Mouse (Mus musculus): ENCODE measurements around the gene Il1rn.
A peak's percentile ranks its signal among the peaks of the same experiment; 100 is the strongest.

Gene Il1rn

GRCm38 (mm10) chr2:24336545-24336944 is at the start of gene Il1rn:
TSS of gene Il1rn (plus strand) at chr2:24336853.
- no peak for DNase-seq (ENCODE audit: low spot score)

GRCm38 (mm10) chr2:24290896-24291295 is 45.8 kb upstream of the Il1rn start, which contains the start of gene Il1f10:
TSS of gene Il1f10 (plus strand) at chr2:24291196.
- DNase-seq (ENCODE audit: low spot score), result no peak

- DNase-seq (ENCODE audit: low spot score), result no peak
These were observed 42.0 kb upstream of the Il1rn start for GRCm38 (mm10) chr2:24294616-24295015.

- peak; percentile 89 for DNase-seq (ENCODE audit: low spot score)
These were observed 39.8 kb upstream of the Il1rn start for GRCm38 (mm10) chr2:24296837-24297236.

GRCm38 (mm10) chr2:24311302-24312001 is 25.2 kb upstream of the Il1rn start:
- DNase-seq (ENCODE audit: low spot score), result peak; percentile 1

GRCm38 (mm10) chr2:24316919-24317318 is 19.7 kb upstream of the Il1rn start:
- no peak for DNase-seq (ENCODE audit: low spot score)

GRCm38 (mm10) chr2:24317919-24318598 is 18.6 kb upstream of the Il1rn start:
- DNase-seq (ENCODE audit: low spot score), result no peak

- no peak for DNase-seq (ENCODE audit: low spot score)
These were observed 1.3 kb upstream of the Il1rn start for GRCm38 (mm10) chr2:24335333-24335732.

- DNase-seq (ENCODE audit: low spot score), result no peak
These were observed 4.8 kb downstream of the Il1rn start for GRCm38 (mm10) chr2:24341395-24341885.

- DNase-seq (ENCODE audit: low spot score), result no peak
These were observed 8.0 kb downstream of the Il1rn start for GRCm38 (mm10) chr2:24344619-24345018.

GRCm38 (mm10) chr2:24345056-24345455 is 8.4 kb downstream of the Il1rn start:
- DNase-seq (ENCODE audit: low spot score), result no peak

GRCm38 (mm10) chr2:24347926-24348325 is 11.3 kb downstream of the Il1rn start:
- no peak for DNase-seq (ENCODE audit: low spot score)

GRCm38 (mm10) chr2:24351159-24351558 is 14.5 kb downstream of the Il1rn start:
- no peak for DNase-seq (ENCODE audit: low spot score)

- DNase-seq (ENCODE audit: low spot score), result no peak
These were observed 16.4 kb downstream of the Il1rn start for GRCm38 (mm10) chr2:24353042-24353441.

GRCm38 (mm10) chr2:24357642-24358041 is 21.0 kb downstream of the Il1rn start:
- DNase-seq (ENCODE audit: low spot score), result peak; percentile 68

- no peak for DNase-seq (ENCODE audit: low spot score)
These were observed 22.7 kb downstream of the Il1rn start for GRCm38 (mm10) chr2:24359347-24359746.

GRCm38 (mm10) chr2:24363818-24364217 is 27.2 kb downstream of the Il1rn start:
- no peak for DNase-seq (ENCODE audit: low spot score)

GRCm38 (mm10) chr2:24366214-24366975 is 29.7 kb downstream of the Il1rn start:
- peak; percentile 1 for DNase-seq (ENCODE audit: low spot score)

- DNase-seq (ENCODE audit: low spot score), result peak; percentile 48
These were observed 30.6 kb downstream of the Il1rn start, which contains the start of gene Psd4 for GRCm38 (mm10) chr2:24367030-24367894. TSS of gene Psd4 (plus strand) at chr2:24367580.

GRCm38 (mm10) chr2:24367895-24368261 is 31.2 kb downstream of the Il1rn start:
- no peak for DNase-seq (ENCODE audit: low spot score)

GRCm38 (mm10) chr2:24378747-24379450 is 42.2 kb downstream of the Il1rn start:
- no peak for DNase-seq (ENCODE audit: low spot score)

All from embryo, embryonic 10.5 days (tissue).